Mouse (Mus musculus): Measurements from ENCODE around the gene Pdzd3.

- TF ChIP-seq POLR2A (IDR thresholded peaks at IDR 0.05; ENCODE audit: low read depth, low read length) (no peak), CTCF (conservative IDR thresholded peaks at IDR 0.05; ENCODE audit: insufficient read depth, insufficient read length, low read depth, low read length) (no peak)
Observed at GRCm38 (mm10) chr9:44269973-44270372, 18.7 kb upstream of the Pdzd3 start.
